ENCODE assay signal across 8 mouse cellular contexts in the genomic region with DNA sequence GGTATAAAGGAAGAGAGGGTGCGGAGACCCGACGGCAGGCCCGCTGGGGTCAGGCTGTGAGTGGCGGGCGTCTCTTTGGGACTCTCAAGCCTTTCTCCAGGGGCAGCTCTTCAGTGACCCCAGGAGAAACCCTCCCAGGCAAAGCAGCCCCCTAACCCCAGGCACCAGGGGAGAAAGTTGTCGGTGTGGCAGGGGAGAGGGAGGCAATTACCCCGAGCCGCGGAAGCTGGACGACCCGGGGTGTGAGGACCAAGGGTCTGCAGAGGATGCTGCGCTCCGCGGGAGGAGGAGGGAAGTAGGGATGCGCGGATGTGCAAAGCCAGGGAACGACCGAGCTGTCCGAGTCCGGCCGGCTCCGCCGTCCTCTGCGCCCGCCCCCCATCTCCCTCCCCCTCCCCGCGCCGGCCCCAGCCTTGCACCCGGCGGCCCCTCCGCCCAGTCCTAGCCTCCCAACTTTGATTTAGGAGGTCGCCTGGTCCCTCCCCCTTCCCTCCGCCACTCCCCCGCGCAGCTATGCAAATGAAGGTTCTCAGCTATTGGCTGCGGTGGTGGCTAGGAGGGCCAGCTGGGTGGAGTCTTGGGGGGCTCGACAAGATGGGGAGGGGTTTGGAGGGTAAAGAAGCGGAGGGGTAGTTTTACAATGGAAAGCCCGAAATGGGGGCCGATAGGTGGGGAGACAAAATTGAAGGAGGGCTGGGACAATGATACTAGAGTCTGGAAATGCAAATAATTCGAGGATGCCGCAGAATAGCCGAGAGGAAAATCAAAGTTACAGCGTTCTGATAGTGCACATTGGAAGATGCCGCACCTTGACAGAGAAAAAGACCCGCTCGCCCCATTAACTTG. TPM values are rescaled to one million over a fixed set of nuclear protein-coding genes. Genes with fewer than 3 reads are reported as not detected.
DNase-seq lines count a peak whose midpoint lies in the region; ATAC-seq and TF ChIP-seq lines count a peak whose summit lies in the region.

A gene (minus strand): TSS at position 474 of the 846 bp plus-strand sequence.

- no peaks in the 10 kb centered on the region for H3K79me2 ChIP-seq in macrophage (ENCODE audit: inconsistent target)

- intact Hi-C loops in left cerebral cortex, postnatal 14 days (cut with DNase I) = no loop called here

- no peaks in the 10 kb centered on the region for H3K9me3 ChIP-seq in forebrain, postnatal 0 days (ENCODE audit: low read length)
- no peaks in the 10 kb centered on the region for H3K9me3 ChIP-seq in hindbrain, embryonic 14.5 days (ENCODE audit: control insufficient read depth, low read length)

- peak within 1 kb of the TSS; percentile 48 for H3K4me3 ChIP-seq in forebrain, postnatal 0 days (ENCODE audit: low read depth, low read length)
- H3K4me3 ChIP-seq in hindbrain, embryonic 14.5 days (replicated peaks; ENCODE audit: low read length) = peak within 1 kb of the TSS; percentile 49
- peak within 1 kb of the TSS; percentile 27 for H3K4me3 ChIP-seq in macrophage (ENCODE audit: inconsistent target)

- peak within 1 kb of the TSS; percentile 58 for H3K9ac ChIP-seq in forebrain, postnatal 0 days
- peak within 1 kb of the TSS; percentile 63 for H3K9ac ChIP-seq in hindbrain, embryonic 14.5 days

- peak within 1 kb of the TSS; percentile 66 for H3K4me2 ChIP-seq in forebrain, postnatal 0 days (ENCODE audit: low read depth)
- peak within 1 kb of the TSS; percentile 62 for H3K4me2 ChIP-seq in hindbrain, embryonic 14.5 days (replicated peaks)

- WGBS in forebrain, postnatal 0 days = 3% methylated on average over 31 of the region's 48 CpGs
- WGBS in hindbrain, embryonic 14.5 days = 1% methylated on average over 39 of the region's 48 CpGs
- 4% methylated on average over 40 of the region's 48 CpGs for WGBS in macrophage (ENCODE audit: missing documents)

- TF ChIP-seq CTCF in forebrain, postnatal 0 days (IDR thresholded peaks at IDR 0.05; ENCODE audit: low read depth) = no peak

- ATAC-seq in forebrain, postnatal 0 days = peak; percentile 79
- ATAC-seq in hindbrain, embryonic 14.5 days (ENCODE audit: low FRiP score) = peak; percentile 87
- ATAC-seq in inflammation-experienced regulatory T-cells, adult 6 months = no peak

- H3K36me3 ChIP-seq in forebrain, postnatal 0 days (ENCODE audit: insufficient read depth) = no peaks in the 10 kb centered on the region
- H3K36me3 ChIP-seq in hindbrain, embryonic 14.5 days (replicated peaks; ENCODE audit: control insufficient read depth, insufficient read depth) = no peaks in the 10 kb centered on the region
- H3K36me3 ChIP-seq in macrophage (ENCODE audit: inconsistent target) = no peaks in the 10 kb centered on the region

- H3K4me1 ChIP-seq in forebrain, postnatal 0 days (ENCODE audit: insufficient read depth) = no peaks in the 10 kb centered on the region; the same call in 1 of the 2 replicates
- peaks cover 3% of the 10 kb centered on the region; the same call in 1 of the 2 replicates for H3K4me1 ChIP-seq in hindbrain, embryonic 14.5 days (replicated peaks; ENCODE audit: control insufficient read depth, insufficient read depth, low read length)

- H3K27ac ChIP-seq in forebrain, postnatal 0 days (ENCODE audit: low read depth, low read length) = peak within 1 kb of the TSS; percentile 59
- peak within 1 kb of the TSS; percentile 51; the same call in 1 of the 2 replicates for H3K27ac ChIP-seq in hindbrain, embryonic 14.5 days
- H3K27ac ChIP-seq in macrophage = no peak within 1 kb of the TSS

- peak; percentile 93 for DNase-seq in ZHBTc4 (ENCODE audit: low read depth, low spot score)
- peak; percentile 75 to 93 for DNase-seq in cerebellum, adult 18-20 months
- peak; percentile 69 for DNase-seq in forebrain, postnatal 0 days
- DNase-seq in hindbrain, embryonic 14.5 days (ENCODE audit: low spot score) = peak; percentile 74
- DNase-seq in left cerebral cortex, postnatal 14 days (ENCODE audit: low spot score in 2 of 2) = peak in 1 of 2 experiments; percentile 67
- DNase-seq in right cerebral cortex, postnatal 4 days = peak; percentile 61

- peaks cover 17% of the 10 kb centered on the region for H3K27me3 ChIP-seq in forebrain, postnatal 0 days (ENCODE audit: insufficient read depth, low read length)
- H3K27me3 ChIP-seq in hindbrain, embryonic 14.5 days (ENCODE audit: control insufficient read depth, insufficient read depth, low read length) = peaks cover 35% of the 10 kb centered on the region

RNA-seq across cellular contexts. Expression of the gene that starts here (rescaled TPM):
- 2.8 and 3.8 TPM in 2 replicates for total RNA-seq in forebrain, postnatal 0 days (2014; rRNA removed)
- polyA plus RNA-seq in forebrain, postnatal 0 days (2015; fragmentation: Nextera tagmentation; extraction: Ambion mirVana) = 2.0 and 2.1 TPM in 2 replicates
- 6.7 and 7.3 TPM in 2 replicates for polyA plus RNA-seq in hindbrain, embryonic 14.5 days (2014; fragmentation: Nextera tagmentation; extraction: Ambion mirVana)
- 10 to 100 TPM; 27.7 to 28.0 TPM for total RNA-seq in left cerebral cortex, postnatal 14 days (2021)
- total RNA-seq in macrophage (2018; cell fraction: chromatin; rRNA removed) = 1 to 10 TPM in 15 of 26 experiments, under 1 TPM in 8, not detected in 3; 0.22 to 9.7 (median 3.6) TPM
- 10 to 100 TPM in 8 of 26 experiments, 1 to 10 TPM in 6, under 1 TPM in 12; 0.33 to 13.7 (median 3.8) TPM for total RNA-seq in macrophage (2018; cell fraction: cytosol; rRNA removed)
- total RNA-seq in macrophage (2018; cell fraction: nucleus; rRNA removed) = 10 to 100 TPM in 4 of 26 experiments, 1 to 10 TPM in 10, under 1 TPM in 11, not detected in 1; 0.26 to 13.5 (median 3.5) TPM
- polyA plus RNA-seq in macrophage (2018) = 3.4 to 15.5 TPM (median 9.6 TPM) in 3 replicates
- under 1 TPM in 1 of 3 experiments, not detected in 2; 0.23 TPM for polyA plus RNA-seq in inflammation-experienced regulatory T-cells, adult 6 months (2017; shearing (Covaris generic))
